Mouse (Mus musculus): ENCODE measurements around the gene Gba.

Gba gene

DNA sequence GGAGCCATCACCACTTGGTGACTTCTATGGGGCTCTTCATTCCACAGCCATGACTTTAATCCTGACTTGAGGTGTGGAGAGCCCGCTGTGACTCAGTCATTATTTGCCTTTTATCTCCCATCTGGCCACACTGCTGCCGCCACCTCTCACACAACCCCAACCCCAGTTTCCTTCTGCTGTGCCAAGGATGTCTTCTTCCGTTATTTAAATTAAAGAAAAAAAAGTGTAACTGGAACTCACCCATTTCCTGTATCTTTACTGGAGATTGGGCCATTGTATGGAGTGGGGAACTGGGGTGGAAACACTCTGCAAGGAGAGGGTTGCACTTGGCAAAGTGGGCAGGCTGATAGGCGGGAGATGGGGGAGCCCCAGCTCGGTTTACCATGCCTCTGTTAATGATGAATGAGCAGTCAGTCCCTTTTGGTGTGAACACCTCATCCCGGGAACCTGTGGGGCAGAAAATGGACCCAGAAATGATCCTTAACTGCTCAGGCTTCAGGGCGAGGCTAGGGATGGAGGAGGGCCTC, 20.1 kb upstream of the Gba start:
- DNase-seq (ENCODE audit: extremely low spot score, low read depth, low spot score) = no peak

DNA sequence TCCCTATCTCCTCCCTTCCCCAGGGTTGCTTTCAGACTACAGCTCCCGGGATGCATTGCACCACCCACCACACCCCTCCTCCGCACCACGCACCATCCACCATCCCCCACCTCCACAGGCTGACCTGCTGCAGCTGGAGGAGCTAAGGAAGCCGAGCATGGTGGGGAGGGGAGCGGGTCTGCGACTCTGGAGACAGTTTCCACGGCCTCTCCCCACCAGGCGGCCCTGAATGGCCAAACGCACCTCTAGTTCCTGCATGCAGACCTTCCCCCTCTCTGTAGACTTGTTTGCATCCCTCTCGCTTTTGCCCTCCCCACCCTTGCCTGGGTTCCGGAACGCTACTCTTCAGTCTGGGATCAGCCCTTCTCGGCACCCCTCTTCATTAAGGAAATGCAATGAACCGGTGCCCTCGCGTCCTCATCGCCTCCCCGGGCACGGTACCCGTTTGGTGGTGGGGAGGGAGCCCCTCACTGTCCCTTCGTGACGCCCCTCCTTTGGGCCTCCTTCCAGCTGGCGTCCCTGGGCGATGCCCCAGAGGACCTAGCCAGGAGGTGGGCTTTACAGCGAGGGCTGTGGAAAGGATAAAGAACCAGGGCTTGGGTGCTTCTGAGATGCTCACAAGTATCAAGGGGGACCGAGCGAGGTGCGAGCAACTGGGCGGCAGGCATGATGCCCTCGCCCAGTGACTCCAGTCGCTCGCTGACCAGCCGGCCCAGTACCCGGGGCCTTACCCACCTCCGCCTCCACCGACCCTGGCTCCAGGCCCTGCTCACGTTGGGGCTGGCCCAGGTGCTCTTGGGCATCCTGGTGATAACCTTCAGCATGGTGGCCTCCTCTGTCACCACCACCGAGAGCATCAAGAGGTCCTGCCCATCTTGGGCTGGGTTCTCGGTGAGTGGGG, 19.4 kb upstream of the Gba start, which contains the start of gene Fam189b:
Gene Fam189b, plus strand, starts transcription at position 86 of the 901 bp plus-strand sequence.
- DNase-seq (ENCODE audit: extremely low spot score, low read depth, low spot score) = no peak

- DNase-seq (ENCODE audit: extremely low spot score, low read depth, low spot score) = no peak
Measured at GRCm38 (mm10) chr3:89183959-89184315, 18.8 kb upstream of the Gba start.

DNA sequence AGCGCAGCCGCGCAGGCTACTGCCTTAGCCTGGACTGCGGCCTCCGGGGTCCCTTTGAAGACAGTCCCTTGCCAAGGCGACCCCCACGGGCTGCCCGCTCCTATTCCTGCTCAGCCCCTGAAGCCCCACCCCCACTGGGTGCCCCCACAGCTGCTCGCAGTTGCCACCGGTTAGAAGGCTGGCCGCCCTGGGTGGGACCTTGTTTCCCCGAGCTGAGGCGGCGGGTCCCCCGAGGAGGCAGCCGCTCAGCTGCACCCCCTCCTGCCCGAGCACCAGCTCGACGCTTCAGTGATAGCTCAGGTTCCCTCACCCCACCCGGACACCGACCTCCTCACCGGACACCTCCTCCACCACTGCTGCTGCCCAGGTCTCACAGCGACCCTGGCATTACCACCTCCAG, 15.5 kb upstream of the Gba start:
- DNase-seq (ENCODE audit: extremely low spot score, low read depth, low spot score) = no peak

DNA sequence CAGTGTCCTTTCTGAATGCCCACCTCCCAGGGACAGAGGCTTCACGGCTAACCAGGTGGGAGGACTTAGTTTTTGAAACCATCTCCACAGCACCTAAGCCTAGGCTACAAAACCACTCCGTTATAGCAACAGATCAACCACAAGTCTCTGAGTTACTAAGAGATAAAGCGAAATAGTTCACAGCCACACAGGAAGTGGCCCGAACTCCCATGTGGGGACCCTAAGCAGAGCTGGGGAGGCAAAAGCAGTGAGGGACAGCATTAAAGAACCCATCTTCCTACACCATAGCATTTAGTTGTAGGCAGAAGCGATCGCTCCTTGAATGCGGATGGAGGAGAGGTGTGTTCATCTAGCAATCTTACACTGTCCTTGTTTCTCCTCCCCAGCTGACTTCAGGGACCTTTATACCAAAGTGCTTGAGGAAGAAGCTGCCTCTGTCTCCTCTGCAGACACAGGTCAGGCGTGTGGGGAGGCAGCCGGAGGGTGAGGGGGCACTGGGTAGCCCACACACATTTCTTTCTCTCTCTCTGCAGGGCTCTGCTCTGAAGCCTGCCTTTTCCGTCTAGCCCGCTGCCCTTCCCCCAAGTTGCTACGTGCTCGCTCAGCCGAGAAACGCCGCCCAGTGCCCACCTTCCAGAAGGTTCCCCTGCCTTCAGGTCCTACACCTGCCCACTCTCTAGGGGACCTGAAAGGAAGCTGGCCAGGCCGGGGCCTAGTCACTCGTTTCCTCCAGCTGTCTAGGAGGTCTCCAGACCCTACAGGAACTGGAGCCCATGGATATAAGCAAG, 14.8 kb upstream of the Gba start:
- no peak for DNase-seq (ENCODE audit: extremely low spot score, low read depth, low spot score)

DNA sequence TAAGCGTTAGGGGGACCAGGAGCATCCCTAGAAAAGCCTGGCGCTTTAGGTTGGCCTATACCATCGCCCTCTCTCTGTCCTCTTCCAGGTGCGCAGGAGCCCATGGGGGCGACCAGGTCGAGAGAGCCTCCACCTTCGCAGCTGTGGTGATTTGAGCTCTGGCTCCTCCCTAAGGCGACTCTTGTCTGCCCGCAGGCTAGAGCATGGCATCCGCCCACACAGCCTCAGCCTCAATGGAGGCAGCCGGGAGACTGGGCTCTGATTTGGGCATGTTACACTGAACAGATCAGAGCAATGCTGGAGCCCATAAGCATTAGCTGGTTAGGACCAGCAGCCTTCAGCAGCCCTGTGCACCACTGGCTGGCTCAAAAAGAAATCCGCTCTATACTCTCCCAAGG, 14.3 kb upstream of the Gba start:
- no peak for DNase-seq (ENCODE audit: extremely low spot score, low read depth, low spot score)

DNA sequence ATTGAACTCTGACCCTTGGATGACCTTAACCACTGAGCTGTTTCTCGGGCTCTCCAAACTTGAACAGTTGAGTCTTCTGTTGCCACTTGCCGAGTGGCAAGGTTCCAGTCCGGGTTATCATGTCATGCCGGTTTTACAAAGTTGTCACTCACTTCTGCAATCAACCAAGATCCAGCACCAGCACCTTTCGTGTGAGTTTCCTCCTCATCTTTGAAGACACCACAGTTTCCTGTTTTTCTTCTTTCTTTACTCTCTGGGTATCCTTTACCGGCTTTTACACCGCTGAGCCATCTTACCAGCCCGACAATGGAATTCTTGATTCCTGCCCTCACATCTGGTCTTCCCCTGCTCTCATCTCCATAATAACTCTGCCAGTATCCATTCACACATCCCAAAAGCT, 12.3 kb upstream of the Gba start:
- no peak for DNase-seq (ENCODE audit: extremely low spot score, low read depth, low spot score)

GRCm38 (mm10) chr3:89193351-89193750, 9.4 kb upstream of the Gba start:
- no peak for DNase-seq (ENCODE audit: extremely low spot score, low read depth, low spot score)

DNA sequence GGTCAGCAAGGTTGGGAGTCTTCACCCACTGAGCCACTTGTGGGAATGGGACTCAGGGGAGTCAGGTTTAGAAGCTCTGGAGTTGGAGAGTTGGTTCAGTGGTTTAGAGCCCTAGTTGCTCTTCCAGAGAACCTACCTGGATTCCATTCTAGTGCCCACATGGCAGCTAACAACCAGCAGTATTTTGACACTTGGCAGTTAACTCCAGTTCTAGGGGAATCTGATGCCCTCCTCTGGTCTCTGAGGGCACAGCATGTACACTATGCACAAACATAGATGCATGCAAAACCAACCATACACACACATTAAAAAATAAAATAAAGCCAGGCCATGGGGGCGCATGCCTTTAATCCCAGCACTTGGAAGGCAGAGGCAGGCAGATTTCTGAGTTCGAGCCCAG, 8.9 kb upstream of the Gba start:
- DNase-seq (ENCODE audit: extremely low spot score, low read depth, low spot score) = no peak

- no peak for DNase-seq (ENCODE audit: extremely low spot score, low read depth, low spot score)
Measured at GRCm38 (mm10) chr3:89195979-89196877, 6.5 kb upstream of the Gba start.

GRCm38 (mm10) chr3:89199839-89200238, 2.9 kb upstream of the Gba start:
- DNase-seq (ENCODE audit: extremely low spot score, low read depth, low spot score) = no peak

GRCm38 (mm10) chr3:89203142-89203514, 400 bp downstream of the Gba start:
- no peak for DNase-seq (ENCODE audit: extremely low spot score, low read depth, low spot score)

- no peak for DNase-seq (ENCODE audit: extremely low spot score, low read depth, low spot score)
Measured at GRCm38 (mm10) chr3:89206079-89206478, 3.4 kb downstream of the Gba start.

- DNase-seq (ENCODE audit: extremely low spot score, low read depth, low spot score) = no peak
Measured at GRCm38 (mm10) chr3:89206695-89207094, 4.0 kb downstream of the Gba start.

GRCm38 (mm10) chr3:89208075-89208657, 5.4 kb downstream of the Gba start:
- DNase-seq (ENCODE audit: extremely low spot score, low read depth, low spot score) = no peak

DNA sequence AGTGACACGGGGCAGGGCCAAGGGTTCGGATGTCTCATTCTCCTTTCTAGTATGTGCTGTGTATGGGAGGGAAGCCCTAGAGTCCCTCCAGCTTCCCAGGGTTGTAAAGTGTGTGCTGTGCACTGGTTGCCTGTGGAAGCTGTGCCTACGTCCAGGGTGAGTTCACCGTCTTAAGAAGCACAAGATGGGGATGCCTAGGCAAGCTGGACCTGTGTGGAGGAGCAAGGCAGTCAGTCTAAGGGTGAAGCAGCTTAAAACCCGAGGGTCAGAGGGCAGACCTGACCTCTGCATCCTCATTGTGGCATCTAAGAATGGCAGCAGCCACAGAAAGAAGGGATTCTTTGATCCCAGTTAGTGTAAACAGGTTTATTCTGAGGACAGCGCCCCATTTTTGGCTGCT, 6.0 kb downstream of the Gba start:
- no peak for DNase-seq (ENCODE audit: extremely low spot score, low read depth, low spot score)

- no peak for DNase-seq (ENCODE audit: extremely low spot score, low read depth, low spot score)
Measured at GRCm38 (mm10) chr3:89209731-89210130, 7.0 kb downstream of the Gba start.

- no peak for DNase-seq (ENCODE audit: extremely low spot score, low read depth, low spot score)
Measured at GRCm38 (mm10) chr3:89210162-89210561, 7.4 kb downstream of the Gba start.

DNA sequence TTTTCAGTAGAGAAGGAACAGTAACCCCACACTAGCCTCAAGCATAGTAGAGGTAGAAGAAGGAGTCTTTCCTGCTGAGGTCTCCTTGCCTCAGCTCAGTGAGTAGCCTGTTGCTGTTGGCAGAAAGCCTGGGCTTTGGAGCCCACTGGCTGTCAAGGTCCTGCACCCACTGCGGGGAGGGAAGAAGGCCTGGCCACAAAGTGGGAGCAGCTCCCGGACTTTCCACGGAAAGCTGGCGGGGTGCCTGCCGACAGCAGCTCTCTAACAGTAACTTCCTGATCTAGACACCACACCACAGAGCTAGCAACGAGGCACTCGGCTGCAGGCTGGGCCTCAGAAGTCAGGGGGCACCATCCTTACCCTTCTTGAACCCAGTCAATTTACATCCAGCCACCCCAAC, 8.0 kb downstream of the Gba start:
- no peak for DNase-seq (ENCODE audit: extremely low spot score, low read depth, low spot score)

- no peak for DNase-seq (ENCODE audit: extremely low spot score, low read depth, low spot score)
Measured at GRCm38 (mm10) chr3:89213803-89214530, 11.2 kb downstream of the Gba start.
